26 mouse cellular contexts compared by ENCODE assay signal in genomic region chr17:67664299-67664698, GRCm38 (mm10). TPM values are rescaled to one million over a fixed set of nuclear protein-coding genes. Genes with fewer than 3 reads are reported as not detected.
"Had no signal": no experiment of that assay in that cellular context is flagged by ENCODE, and none has a peak within 500 bp of the region (broad histone marks: within the 10 kb centered on the region; RNA-seq: fewer than 3 reads in every experiment).

No protein-coding gene starts in this region.

- ATAC-seq: liver, embryonic 12.5 days; liver, postnatal 0 days; lung, postnatal 0 days; midbrain, embryonic 13.5 days; midbrain, embryonic 15.5 days; midbrain, embryonic 16.5 days had no signal

- DNase-seq: left cerebral cortex, postnatal 4 days; liver; liver, embryonic 13.5 days; liver, postnatal 0 days; lung, adult 18-20 months; lung, adult 2 months; lung, embryonic 14.5 days; lung, postnatal 10 days; lung, postnatal 14 days; lung, postnatal 36 days; midbrain, embryonic 14.5 days had no signal

RNA-seq across cellular contexts. Expression of gene Lrrc30, which starts 31.8 kb away (rescaled TPM):
- total RNA-seq: left cerebral cortex, adult 8-10 months; left cerebral cortex, postnatal 10 days; left cerebral cortex, postnatal 14 days; left cerebral cortex, postnatal 25 days; left cerebral cortex, postnatal 36 days; left cerebral cortex, postnatal 4 days; liver, adult 2 months; megakaryocyte, adult 5-6 weeks; megakaryocyte-erythroid progenitor cell, adult 5-6 weeks; midbrain, postnatal 0 days; monocyte, adult 5-6 weeks had no signal

RNA-seq across cellular contexts. Expression of gene Lama1, which starts 32.8 kb away (rescaled TPM):
- total RNA-seq: megakaryocyte, adult 5-6 weeks; megakaryocyte-erythroid progenitor cell, adult 5-6 weeks; monocyte, adult 5-6 weeks had no signal
